1 mouse cellular context compared by ENCODE assay signal in the genomic region with DNA sequence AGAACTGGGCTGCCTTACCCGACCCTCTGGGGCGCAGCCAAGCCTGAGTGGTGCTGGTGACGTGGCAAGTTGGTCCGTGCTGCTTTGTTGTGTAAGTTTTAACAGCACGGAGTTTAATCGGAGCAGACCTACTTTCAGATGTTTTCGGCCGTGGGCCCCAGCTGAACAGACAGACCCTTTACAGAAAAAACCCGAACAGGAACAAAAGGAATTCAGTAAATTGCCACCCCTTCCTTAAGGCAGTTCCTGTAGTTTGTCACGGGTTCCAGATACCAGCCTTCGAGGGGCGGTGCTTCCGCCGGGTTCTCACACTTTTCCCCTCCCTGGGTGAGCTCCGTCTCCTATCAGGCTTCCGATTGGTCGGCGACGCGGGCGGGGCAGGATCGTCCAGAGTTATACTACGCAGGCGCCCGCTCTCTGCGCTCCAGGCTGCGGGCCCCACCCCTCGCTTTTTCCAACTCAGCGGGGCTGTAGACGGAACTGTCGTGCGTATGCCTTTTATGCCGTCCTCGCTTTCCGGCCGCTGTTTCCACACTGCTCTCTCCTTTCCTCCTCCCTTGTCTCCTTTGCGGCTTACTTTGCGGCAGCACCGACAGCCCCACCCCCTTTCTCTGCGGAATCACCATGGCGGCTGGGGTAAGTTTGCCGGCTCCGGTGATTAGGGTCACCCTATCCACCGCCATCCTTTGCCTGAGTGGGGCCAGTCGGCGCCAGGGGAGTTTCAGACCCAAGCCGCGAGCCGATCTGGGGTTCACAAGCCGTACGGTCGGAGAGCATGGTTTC.
A peak's percentile ranks its signal among the peaks of the same experiment; 100 is the strongest.
TF ChIP-seq lines count a peak whose summit lies in the region.

A gene (plus strand): TSS at position 452 of the 783 bp plus-strand sequence.

TF ChIP-seq in myocyte, 11 proteins besides CTCF, POLR2A, EP300 and RAD21 (continued from another document):
- TF ChIP-seq USF1 (IDR thresholded peaks at IDR 0.05; ENCODE audit: low read depth) (peak; percentile 56), REST (IDR thresholded peaks at IDR 0.05; ENCODE audit: insufficient read depth, insufficient read length) (no peak), MAX (IDR thresholded peaks at IDR 0.05; ENCODE audit: low read depth) (no peak), CEBPB (IDR thresholded peaks at IDR 0.05; ENCODE audit: insufficient read depth, poor library complexity, severe bottlenecking) (no peak), E2F4 (IDR thresholded peaks at IDR 0.05; ENCODE audit: insufficient read depth) (no peak), MYOD1 (IDR thresholded peaks at IDR 0.05; ENCODE audit: control insufficient read depth in 1 of 3, insufficient read length in 2 of 3, low read depth in 2 of 3) (no peak)
